8 mouse cellular contexts compared by ENCODE assay signal in the genomic region with DNA sequence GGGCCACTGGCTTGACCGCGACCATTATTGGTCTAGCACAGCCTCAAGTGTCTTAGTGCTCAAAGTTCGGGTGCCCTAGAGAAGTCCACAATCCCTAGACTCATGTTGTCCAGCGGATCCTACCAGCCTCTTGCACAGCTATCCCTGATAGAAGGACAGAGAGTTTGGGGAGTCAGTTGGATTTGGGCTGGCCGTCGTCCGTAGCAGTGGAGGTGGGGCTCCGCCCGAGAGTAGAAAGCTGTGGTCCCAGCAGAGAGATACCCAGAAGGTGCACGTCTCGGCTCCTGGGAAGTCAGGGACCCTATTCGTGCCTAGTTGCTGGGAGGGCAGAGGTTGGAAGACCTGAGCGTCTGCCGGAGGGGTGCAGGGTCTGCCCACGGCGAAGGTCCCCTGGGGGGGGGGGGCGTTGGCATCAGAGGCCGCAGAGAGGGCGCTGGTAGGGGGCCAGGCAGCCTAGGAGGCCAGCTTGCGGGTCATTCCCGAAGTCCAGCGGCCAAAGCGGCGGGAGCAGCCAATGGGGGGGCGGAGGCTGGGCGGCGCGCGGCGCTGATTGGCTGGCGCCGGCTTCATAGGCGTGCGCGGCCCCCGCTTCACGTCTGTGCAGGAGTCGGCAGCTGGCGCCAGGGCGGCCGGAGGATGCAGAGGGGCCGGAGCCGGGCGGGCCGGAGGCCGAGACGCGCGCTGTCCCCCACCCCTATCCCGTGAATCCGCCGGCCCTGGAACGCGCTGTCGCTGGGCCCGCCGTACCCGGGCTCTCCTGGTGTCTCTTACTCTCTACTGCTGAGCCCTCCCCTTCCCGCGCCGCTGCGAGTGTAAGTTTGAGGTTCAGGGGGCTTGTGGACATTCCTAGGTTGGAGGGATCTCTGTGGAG. TPM values are rescaled to one million over a fixed set of nuclear protein-coding genes. Genes with fewer than 3 reads are reported as not detected.
DNase-seq lines count a peak whose midpoint lies in the region; ATAC-seq lines count a peak whose summit lies in the region.

No protein-coding gene starts in this region.

- 0 out of 2 replicates have a peak overlapping the region, but pooled peaks have one; percentile 18 for H3K27ac ChIP-seq in embryonic facial prominence, embryonic 12.5 days
- H3K27ac ChIP-seq in heart, embryonic 11.5 days (ENCODE audit: low read depth, low read length): peak overlapping the region; percentile 50; the same call in 1 of the 2 replicates
- peak overlapping the region; percentile 69 for H3K27ac ChIP-seq in kidney, embryonic 15.5 days

- H3K27me3 ChIP-seq in embryonic facial prominence, embryonic 12.5 days: peaks cover 92% of the 10 kb centered on the region
- H3K27me3 ChIP-seq in heart, embryonic 11.5 days (ENCODE audit: control insufficient read depth, insufficient read depth, low read length): peaks cover 90% of the 10 kb centered on the region
- peaks cover 98% of the 10 kb centered on the region for H3K27me3 ChIP-seq in kidney, embryonic 15.5 days

- H3K4me3 ChIP-seq in embryonic facial prominence, embryonic 12.5 days: peak overlapping the region; percentile 49
- H3K4me3 ChIP-seq in heart, embryonic 11.5 days (ENCODE audit: low read depth, low read length): peak overlapping the region; percentile 47
- H3K4me3 ChIP-seq in kidney, embryonic 15.5 days (replicated peaks): peak overlapping the region; percentile 56

- no peaks in the 10 kb centered on the region for H3K9me3 ChIP-seq in embryonic facial prominence, embryonic 12.5 days
- H3K9me3 ChIP-seq in heart, embryonic 11.5 days (replicated peaks; ENCODE audit: control insufficient read depth, low read length): no peaks in the 10 kb centered on the region
- no peaks in the 10 kb centered on the region for H3K9me3 ChIP-seq in kidney, embryonic 15.5 days (replicated peaks)

- no peaks in the 10 kb centered on the region for H3K36me3 ChIP-seq in embryonic facial prominence, embryonic 12.5 days
- no peaks in the 10 kb centered on the region for H3K36me3 ChIP-seq in heart, embryonic 11.5 days (ENCODE audit: control insufficient read depth, insufficient read depth, low read length)
- H3K36me3 ChIP-seq in kidney, embryonic 15.5 days: no peaks in the 10 kb centered on the region

- peak overlapping the region; percentile 54 for H3K9ac ChIP-seq in embryonic facial prominence, embryonic 12.5 days
- H3K9ac ChIP-seq in heart, embryonic 11.5 days (ENCODE audit: low read depth, low read length): peak overlapping the region; percentile 67
- H3K9ac ChIP-seq in kidney, embryonic 15.5 days: peak overlapping the region; percentile 53

- peaks cover 56% of the 10 kb centered on the region for H3K4me1 ChIP-seq in embryonic facial prominence, embryonic 12.5 days
- H3K4me1 ChIP-seq in heart, embryonic 11.5 days (ENCODE audit: control insufficient read depth, insufficient read depth, low read length): peaks cover 32% of the 10 kb centered on the region
- peaks cover 85% of the 10 kb centered on the region for H3K4me1 ChIP-seq in kidney, embryonic 15.5 days

- DNase-seq in adrenal gland, adult 18-20 months (ENCODE audit: low spot score in 2 of 2): peak; percentile 87 to 88
- peak; percentile 89 for DNase-seq in lung, postnatal 14 days
- peak; percentile 87 for DNase-seq in retina, postnatal 1 day
- no peak for DNase-seq in thymus, postnatal 0 days (ENCODE audit: low spot score)

- peak overlapping the region; percentile 78 for H3K4me2 ChIP-seq in embryonic facial prominence, embryonic 12.5 days (replicated peaks)
- peak overlapping the region; percentile 71 for H3K4me2 ChIP-seq in heart, embryonic 11.5 days
- H3K4me2 ChIP-seq in kidney, embryonic 15.5 days: peak overlapping the region; percentile 80

- ATAC-seq in embryonic facial prominence, embryonic 12.5 days (ENCODE audit: insufficient number of reproducible peaks, insufficient read depth, low FRiP score, low TSS enrichment): no peak
- ATAC-seq in heart, embryonic 11.5 days (replicated peaks; ENCODE audit: insufficient number of reproducible peaks, low FRiP score, low TSS enrichment): peak; percentile 70
- ATAC-seq in kidney, embryonic 15.5 days (replicated peaks; ENCODE audit: low FRiP score): peak; percentile 74
- no peak for ATAC-seq in monocyte, adult 5-6 weeks (replicated peaks; ENCODE audit: insufficient number of reproducible peaks, low FRiP score, low TSS enrichment, poor library complexity, severe bottlenecking)

- WGBS in embryonic facial prominence, embryonic 12.5 days: under 1% methylated on average over 60 of the region's 62 CpGs
- under 1% methylated on average over 42 of the region's 62 CpGs for WGBS in heart, embryonic 11.5 days (ENCODE audit: insufficient replicate concordance)
- under 1% methylated on average over 62 of the region's 62 CpGs for WGBS in kidney, embryonic 15.5 days

RNA-seq across cellular contexts. Expression of a gene that starts 4.6 kb away (rescaled TPM):
- total RNA-seq in adrenal gland, adult 18-20 months (2021): 10 to 100 TPM; 23.5 to 28.8 TPM
- polyA plus RNA-seq in embryonic facial prominence, embryonic 12.5 days (2016; fragmentation: Nextera tagmentation; extraction: Ambion mirVana): 40.3 and 50.4 TPM in 2 replicates
- 14.3 and 14.5 TPM in 2 replicates for polyA plus RNA-seq in heart, embryonic 11.5 days (2014; fragmentation: Nextera tagmentation; extraction: Ambion mirVana)
- 42.1 and 59.5 TPM in 2 replicates for polyA plus RNA-seq in kidney, embryonic 15.5 days (2015; fragmentation: Nextera tagmentation; extraction: Ambion mirVana)
- 1.6 and 1.8 TPM in 2 replicates for polyA plus RNA-seq in thymus, postnatal 0 days (2015; fragmentation: Nextera tagmentation; extraction: Ambion mirVana)
- total RNA-seq in monocyte, adult 5-6 weeks (2017): 15.4 to 30.8 TPM (median 28.8 TPM) in 3 replicates

RNA-seq across cellular contexts. Expression of a gene that starts 23.8 kb away (rescaled TPM):
- total RNA-seq in adrenal gland, adult 18-20 months (2021): not detected
- not detected in 2 replicates for polyA plus RNA-seq in embryonic facial prominence, embryonic 12.5 days (2016; fragmentation: Nextera tagmentation; extraction: Ambion mirVana)
- not detected in 2 replicates for polyA plus RNA-seq in heart, embryonic 11.5 days (2014; fragmentation: Nextera tagmentation; extraction: Ambion mirVana)
- polyA plus RNA-seq in kidney, embryonic 15.5 days (2015; fragmentation: Nextera tagmentation; extraction: Ambion mirVana): not detected in 2 replicates
- not detected in 2 replicates for polyA plus RNA-seq in thymus, postnatal 0 days (2015; fragmentation: Nextera tagmentation; extraction: Ambion mirVana)
- total RNA-seq in monocyte, adult 5-6 weeks (2017): 1.4 TPM in 1 of 3 replicates, not detected in the others

Comparison
In these comparisons a context has a peak if more than half of its experiments do, and no peak if none do; other contexts are left out.
1. ATAC-seq: peak in heart, embryonic 11.5 days (single experiment) and kidney, embryonic 15.5 days (single experiment); none in embryonic facial prominence, embryonic 12.5 days (single experiment) and monocyte, adult 5-6 weeks (single experiment).
2. H3K27ac ChIP-seq: peak in every context shown above with its lines; median percentile 69 in kidney, embryonic 15.5 days; 50 in heart, embryonic 11.5 days; 18 in embryonic facial prominence, embryonic 12.5 days.
3. Peak in every context shown above with its lines, with median percentiles within 50 percentile points of each other: H3K4me2 ChIP-seq, H3K4me3 ChIP-seq and H3K9ac ChIP-seq.